Mouse (Mus musculus) C2C12 (cell line): ENCODE data around the gene Cchcr1.

Source experiments
- CEBPB ChIP-seq: IDR thresholded peaks from one replicate; pipeline ENCODE4 v1.6.1; 2011; ENCODE audit warnings: low read depth, mild to moderate bottlenecking, control low read depth, moderate library complexity
- CTCF ChIP-seq: IDR thresholded peaks from one replicate; pipeline ENCODE4 v1.5.1; 2011; ENCODE audit not compliant: control insufficient read depth, insufficient read depth, insufficient read length
- FOSL1 ChIP-seq: IDR thresholded peaks from one replicate; pipeline ENCODE4 v1.8.0; 2011; ENCODE audit warnings: mild to moderate bottlenecking, low read length; ENCODE audit not compliant: poor library complexity, insufficient read depth, severe bottlenecking
- MAX ChIP-seq: IDR thresholded peaks from one replicate; pipeline ENCODE4 v1.6.1; 2011; ENCODE audit warnings: mild to moderate bottlenecking, control low read depth
- MYOD1 ChIP-seq: IDR thresholded peaks from one replicate; pipeline ENCODE4 v1.6.1; 2011; ENCODE audit warnings: low read depth; ENCODE audit not compliant: control insufficient read depth, insufficient read length
- MYOG ChIP-seq: IDR thresholded peaks from one replicate; pipeline ENCODE4 v1.6.1; 2011; ENCODE audit not compliant: control insufficient read depth, insufficient read length; ENCODE audit errors: extremely low read depth
- USF1 ChIP-seq: IDR thresholded peaks from one replicate; pipeline ENCODE4 v1.6.1; 2011; ENCODE audit warnings: low read depth, mild to moderate bottlenecking, control low read depth, moderate library complexity

DNA sequence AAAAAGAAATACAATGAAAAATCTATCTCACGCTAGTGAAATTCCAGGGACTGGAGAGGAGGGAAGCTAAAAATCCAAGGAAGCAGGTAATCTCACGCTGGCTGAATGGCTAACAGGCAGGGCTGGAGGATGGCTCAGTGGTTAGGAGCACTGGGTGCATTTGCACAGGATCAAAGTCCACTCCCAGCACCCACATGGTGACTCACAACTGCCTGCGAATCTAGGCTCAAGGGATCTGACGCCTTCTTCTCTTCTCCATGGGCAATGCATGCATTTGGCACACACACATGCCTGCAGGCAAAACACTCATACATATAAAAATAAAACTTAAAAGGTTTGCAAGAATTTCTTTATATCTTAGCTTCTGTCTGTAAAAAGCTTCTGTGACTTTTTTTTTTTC, 20.5 kb downstream of the Cchcr1 start:
- TF ChIP-seq CTCF (no peak), MYOG (no peak), FOSL1 (no peak), MYOD1 (no peak), CEBPB (no peak), USF1 (no peak), MAX (no peak)
